Mouse (Mus musculus): Measurements from ENCODE around the gene Zfr2.

DNA sequence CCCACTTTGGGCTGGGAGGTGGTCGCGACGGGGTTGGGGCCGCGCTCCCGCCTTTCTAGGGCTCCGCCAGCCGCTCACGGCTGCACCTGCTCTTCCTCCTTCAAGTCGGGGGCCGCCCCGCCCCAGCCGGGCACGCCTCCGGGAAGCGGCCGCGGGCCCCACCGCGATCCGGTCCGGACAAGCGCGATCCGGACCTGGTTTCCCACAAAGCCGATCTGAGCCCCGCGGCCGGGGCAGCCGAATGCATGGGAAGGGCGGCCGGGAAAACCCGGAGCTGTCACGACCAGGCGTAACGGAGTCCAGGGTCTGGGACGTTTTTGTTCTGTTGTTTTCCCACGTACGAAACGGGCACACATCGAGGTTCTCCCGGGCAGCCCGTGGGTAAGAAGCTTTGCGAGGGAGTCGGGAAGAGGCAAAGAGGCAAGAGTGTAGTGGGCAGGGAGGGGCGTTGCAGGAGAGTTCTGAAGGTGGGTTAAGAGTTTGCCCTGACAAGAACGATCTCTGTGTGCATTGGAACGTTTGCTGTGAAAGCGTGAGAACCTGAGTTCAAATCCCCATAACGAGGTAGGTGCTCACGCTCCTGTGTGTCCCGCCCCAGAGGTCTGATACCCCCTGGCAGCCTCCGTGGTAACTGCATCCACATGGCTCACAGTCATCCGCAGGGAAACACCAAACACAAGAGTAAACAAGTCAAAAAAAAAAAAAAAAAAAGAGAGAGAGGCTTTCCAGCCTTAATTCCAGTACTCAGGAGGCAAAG lies 52.9 kb downstream of the Zfr2 start:
- TF ChIP-seq CTCF (IDR thresholded peaks at IDR 0.05; ENCODE audit: borderline replicate concordance, insufficient read depth, low read depth, low read length) = no peak
- TF ChIP-seq POLR2A (IDR thresholded peaks at IDR 0.05; ENCODE audit: borderline replicate concordance, insufficient read depth, low read length) = no peak
